Mouse (Mus musculus) forebrain, postnatal 0 days (tissue): ENCODE results near the gene Mapkap1. TPM values are rescaled to one million over a fixed set of nuclear protein-coding genes. Genes with fewer than 3 reads are reported as not detected.

Source experiments
- ATAC-seq: fragments of 200-750 bp; cut with Nextera tagmentation; 2 replicates; pipeline ENCODE4 v1.8.0; 2017; ENCODE audit warnings: mild to moderate bottlenecking, moderate library complexity
- DNase-seq: peaks from one replicate; pipeline ENCODE4 v3.0.0-alpha.2; 2015
- H3K27ac ChIP-seq: fragments of 300-500 bp; sonication (generic); 2 replicates; pipeline ENCODE4 v1.5.1; 2014; ENCODE audit warnings: low read depth, mild to moderate bottlenecking, antibody characterized with exemption, low read length, moderate library complexity, mixed read lengths
- H3K27me3 ChIP-seq: fragments of 300-500 bp; sonication (generic); 2 replicates; pipeline ENCODE4 v1.6.1; 2014; ENCODE audit warnings: mild to moderate bottlenecking, low read length, mixed read lengths; ENCODE audit not compliant: insufficient read depth
- H3K36me3 ChIP-seq: fragments of 300-500 bp; sonication (generic); 2 replicates; pipeline ENCODE4 v1.6.1; 2014; ENCODE audit warnings: mild to moderate bottlenecking, moderate library complexity; ENCODE audit not compliant: insufficient read depth
- H3K4me1 ChIP-seq: fragments of 300-500 bp; sonication (generic); 2 replicates; pipeline ENCODE4 v1.6.1; 2014; ENCODE audit warnings: antibody characterized with exemption; ENCODE audit not compliant: insufficient read depth
- H3K4me2 ChIP-seq: fragments of 300-500 bp; sonication (generic); 2 replicates; pipeline ENCODE4 v1.6.1; 2014; ENCODE audit warnings: low read depth, mild to moderate bottlenecking, moderate library complexity
- H3K4me3 ChIP-seq: fragments of 300-500 bp; sonication (generic); 2 replicates; pipeline ENCODE4 v1.5.1; 2014; ENCODE audit warnings: low read depth, low read length, mixed read lengths
- H3K9ac ChIP-seq: fragments of 300-500 bp; sonication (generic); 2 replicates; pipeline ENCODE4 v1.6.1; 2014; ENCODE audit warnings: mild to moderate bottlenecking
- H3K9me3 ChIP-seq: fragments of 300-500 bp; sonication (generic); 2 replicates; pipeline ENCODE4 v1.6.1; 2016; ENCODE audit warnings: low read length
- CTCF ChIP-seq: sonication (generic); IDR thresholded peaks from 2 replicates; pipeline ENCODE4 v1.5.1; 2016; ENCODE audit warnings: antibody characterized with exemption, control low read depth, low read depth
- WGBS: fragments of 180-500 bp; shearing (Covaris S2); extraction: QIAGEN DNeasy Blood & Tissue Kit; methylation state at CpG from one replicate; pipeline ENCODE4 v1.1.7; 2014; 5-methylcytosine and 5-hydroxymethylcytosine counted together
- polyA plus RNA-seq: library from polyadenylated mRNA; unstranded; fragments of >200 nt; fragmentation: Nextera tagmentation; extraction: Ambion mirVana; gene quantifications from 2 replicates; pipeline ENCODE4 v1.2.1, GENCODE M21; 2015
- total RNA-seq: library from RNA; depleted of rRNA; stranded (reverse); fragments of >200 nt; gene quantifications from 2 replicates; pipeline ENCODE4 v1.2.3, GENCODE M21; 2014

Mapkap1 gene
- total and polyA plus RNA-seq, 2 experiments from 2014 or later, result 102 TPM

- Histone ChIP-seq H3K9ac (no peak overlapping the region), H3K27me3 (no peaks in the 10 kb centered on the region), H3K27ac (no peak overlapping the region), H3K4me3 (no peak overlapping the region), H3K4me1 (no peaks in the 10 kb centered on the region), H3K9me3 (no peaks in the 10 kb centered on the region), H3K36me3 (no peaks in the 10 kb centered on the region; the same call in 1 of the 2 replicates), H3K4me2 (no peak overlapping the region)
- no peak for TF ChIP-seq CTCF
- ATAC-seq (no peak), DNase-seq (no peak)
- 85% methylated on average over 5 of the region's 5 CpGs for WGBS
These were observed 187.4 kb downstream of the Mapkap1 start for GRCm38 (mm10) chr2:34594001-34594400.

- no peak for TF ChIP-seq CTCF
- no peak overlapping the region for H3K4me3 ChIP-seq
- no peak overlapping the region for H3K4me2 ChIP-seq
- peaks cover 4% of the 10 kb centered on the region; the same call in 1 of the 2 replicates for H3K36me3 ChIP-seq
- no peaks in the 10 kb centered on the region; the same call in 1 of the 2 replicates for H3K4me1 ChIP-seq
- no peaks in the 10 kb centered on the region for H3K27me3 ChIP-seq
- no peak for ATAC-seq
- no peaks in the 10 kb centered on the region for H3K9me3 ChIP-seq
- no peak for DNase-seq
- WGBS, result 73% methylated on average over 5 of the region's 5 CpGs
- no peak overlapping the region for H3K27ac ChIP-seq
- H3K9ac ChIP-seq, result no peak overlapping the region
These were observed 193.2 kb downstream of the Mapkap1 start for GRCm38 (mm10) chr2:34599606-34600255.

DNA sequence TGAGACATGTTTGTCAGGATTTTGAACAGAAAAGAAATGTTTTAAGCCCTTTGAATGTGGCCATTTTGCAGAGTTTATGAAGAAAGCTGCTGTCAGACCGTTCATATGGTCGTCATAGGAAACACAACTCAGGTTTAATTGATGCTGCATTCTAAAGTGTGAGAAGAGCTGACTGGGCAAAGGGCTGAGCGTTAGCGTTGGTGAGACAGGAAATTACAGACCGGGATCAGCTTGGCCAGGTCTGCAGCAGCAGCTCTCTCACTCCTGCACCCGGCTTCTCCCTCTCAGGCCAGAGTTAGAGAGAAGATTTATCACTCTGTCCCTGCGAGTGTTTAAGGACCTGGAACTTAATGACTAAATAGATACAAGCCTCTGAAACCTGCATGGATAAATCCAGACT is 194.2 kb downstream of the Mapkap1 start:
- Histone ChIP-seq H3K9ac (no peak overlapping the region), H3K27ac (no peak overlapping the region), H3K36me3 (peaks cover 4% of the 10 kb centered on the region; the same call in 1 of the 2 replicates), H3K9me3 (no peaks in the 10 kb centered on the region), H3K4me3 (no peak overlapping the region), H3K4me2 (no peak overlapping the region), H3K4me1 (no peaks in the 10 kb centered on the region; the same call in 1 of the 2 replicates), H3K27me3 (no peaks in the 10 kb centered on the region)
- 18% methylated on average over 7 of the region's 7 CpGs for WGBS
- DNase-seq, result no peak
- no peak for ATAC-seq
- TF ChIP-seq CTCF, result no peak

DNA sequence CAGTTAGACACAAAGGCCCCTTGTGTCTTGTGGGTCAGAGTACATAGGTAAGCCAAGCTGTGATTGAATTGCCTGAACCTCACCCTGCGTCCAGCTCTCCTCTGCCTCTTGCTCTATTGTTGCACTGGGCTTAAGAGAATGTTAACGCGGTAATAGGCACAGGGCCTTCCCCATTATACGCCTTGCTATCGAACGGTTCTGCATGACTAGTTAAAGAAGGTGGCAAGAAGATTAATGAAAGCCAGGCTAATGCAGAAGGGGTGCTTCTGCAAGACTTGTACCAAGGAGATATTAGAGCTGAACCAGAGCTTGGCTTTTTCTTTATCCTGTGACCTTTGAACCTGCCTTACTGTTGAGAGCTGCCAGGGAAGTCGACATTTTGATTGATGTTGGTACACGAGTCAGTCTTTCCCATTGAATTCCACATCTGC is 195.6 kb downstream of the Mapkap1 start:
- ATAC-seq (no peak), DNase-seq (no peak)
- Histone ChIP-seq H3K4me3 (no peak overlapping the region), H3K4me2 (no peak overlapping the region), H3K27ac (no peak overlapping the region), H3K27me3 (no peaks in the 10 kb centered on the region), H3K9me3 (no peaks in the 10 kb centered on the region), H3K9ac (no peak overlapping the region), H3K4me1 (no peaks in the 10 kb centered on the region; the same call in 1 of the 2 replicates), H3K36me3 (peaks cover 4% of the 10 kb centered on the region; the same call in 1 of the 2 replicates)
- 26% methylated on average over 8 of the region's 8 CpGs for WGBS
- no peak for TF ChIP-seq CTCF

- Histone ChIP-seq H3K9me3 (no peaks in the 10 kb centered on the region), H3K4me1 (no peaks in the 10 kb centered on the region; the same call in 1 of the 2 replicates), H3K4me2 (no peak overlapping the region), H3K36me3 (peaks cover 4% of the 10 kb centered on the region; the same call in 1 of the 2 replicates), H3K4me3 (no peak overlapping the region), H3K9ac (no peak overlapping the region), H3K27me3 (no peaks in the 10 kb centered on the region), H3K27ac (no peak overlapping the region)
- TF ChIP-seq CTCF, result no peak
- 79% methylated on average over 3 of the region's 3 CpGs for WGBS
- ATAC-seq (no peak), DNase-seq (no peak)
These were observed 196.3 kb downstream of the Mapkap1 start for GRCm38 (mm10) chr2:34602896-34603295.

DNA sequence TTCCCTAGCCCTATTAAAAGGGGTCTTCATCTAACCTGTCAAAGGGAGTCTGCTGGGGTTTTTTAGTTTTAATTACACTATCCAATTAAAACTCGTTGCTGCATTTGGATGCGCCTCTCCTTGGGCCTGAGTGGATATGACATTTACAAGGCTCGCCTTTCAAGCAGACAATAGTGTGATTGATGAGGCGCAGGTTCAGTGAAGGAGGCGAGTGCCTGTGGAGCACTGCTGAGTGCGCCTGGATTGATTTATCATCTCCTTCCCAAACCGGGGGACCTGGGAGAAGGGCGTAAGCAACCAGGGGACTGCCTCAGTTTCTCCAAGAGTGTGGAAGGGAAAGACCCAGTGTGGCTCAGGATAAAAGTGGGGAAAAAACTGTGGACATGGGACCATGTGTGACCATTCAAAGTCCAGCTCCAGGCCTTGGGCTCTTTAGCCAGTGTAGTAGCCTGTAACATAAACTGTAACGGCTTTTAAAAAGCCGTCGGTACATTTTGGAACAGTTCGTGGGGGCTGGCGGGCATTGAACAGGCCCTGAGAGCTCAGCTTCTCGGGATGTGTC is 197.2 kb downstream of the Mapkap1 start:
- no peak for TF ChIP-seq CTCF
- Histone ChIP-seq H3K27me3 (no peaks in the 10 kb centered on the region), H3K4me2 (no peak overlapping the region), H3K4me1 (no peaks in the 10 kb centered on the region; the same call in 1 of the 2 replicates), H3K9me3 (no peaks in the 10 kb centered on the region), H3K4me3 (no peak overlapping the region), H3K9ac (no peak overlapping the region), H3K36me3 (peaks cover 4% of the 10 kb centered on the region; the same call in 1 of the 2 replicates), H3K27ac (no peak overlapping the region)
- 51% methylated on average over 14 of the region's 14 CpGs for WGBS
- no peak for ATAC-seq
- no peak for DNase-seq

- Histone ChIP-seq H3K27ac (no peak overlapping the region), H3K36me3 (no peaks in the 10 kb centered on the region), H3K27me3 (no peaks in the 10 kb centered on the region), H3K9me3 (no peaks in the 10 kb centered on the region), H3K4me3 (no peak overlapping the region), H3K9ac (no peak overlapping the region), H3K4me1 (no peaks in the 10 kb centered on the region; the same call in 1 of the 2 replicates), H3K4me2 (no peak overlapping the region)
- DNase-seq (no peak), ATAC-seq (no peak)
- no peak for TF ChIP-seq CTCF
- 52% methylated on average over 3 of the region's 3 CpGs for WGBS
These were observed 198.5 kb downstream of the Mapkap1 start for GRCm38 (mm10) chr2:34605040-34605439.
